Mouse (Mus musculus) right cerebral cortex, postnatal 4 days (tissue): ENCODE results near the gene Scarf1.

Source experiments
- DNase-seq: peaks from one replicate; pipeline ENCODE4 v3.0.0-alpha.2; 2022

The Scarf1 gene

DNA sequence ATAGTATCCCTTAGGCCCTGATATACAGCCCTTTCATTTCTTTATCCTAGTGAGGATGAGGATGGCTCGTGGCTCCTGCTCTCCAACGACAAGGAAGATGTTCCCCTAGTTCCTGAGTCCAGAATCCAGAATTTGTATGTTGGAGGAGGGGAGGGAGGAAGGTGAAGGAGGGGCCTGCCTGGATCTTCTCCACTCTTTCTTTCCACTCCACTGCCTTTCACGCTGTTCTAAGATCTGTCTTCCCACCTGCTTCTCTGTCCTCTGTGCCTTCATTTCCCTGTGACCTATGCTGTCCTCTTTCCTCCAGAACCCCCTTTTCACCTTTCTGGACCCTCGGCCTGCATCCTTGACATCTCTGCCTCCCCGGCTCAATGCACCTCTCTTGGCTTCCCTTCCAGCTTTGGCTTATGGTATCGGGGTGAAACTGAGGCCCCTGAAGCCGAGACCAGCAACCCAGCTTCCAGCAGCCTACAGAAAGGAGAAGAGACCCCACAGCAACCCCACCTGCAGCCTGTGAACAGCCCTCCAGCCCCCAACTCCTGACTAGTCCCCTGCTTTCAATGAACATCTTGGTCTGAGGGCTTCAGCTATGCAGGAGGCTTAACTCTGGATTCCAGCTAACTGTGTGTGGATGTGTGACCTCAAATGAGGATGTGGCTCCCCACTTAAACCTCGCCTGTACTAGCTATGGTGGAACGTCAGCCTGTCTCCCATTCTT is 880 bp upstream of the Scarf1 start:
- no peak for DNase-seq

DNA sequence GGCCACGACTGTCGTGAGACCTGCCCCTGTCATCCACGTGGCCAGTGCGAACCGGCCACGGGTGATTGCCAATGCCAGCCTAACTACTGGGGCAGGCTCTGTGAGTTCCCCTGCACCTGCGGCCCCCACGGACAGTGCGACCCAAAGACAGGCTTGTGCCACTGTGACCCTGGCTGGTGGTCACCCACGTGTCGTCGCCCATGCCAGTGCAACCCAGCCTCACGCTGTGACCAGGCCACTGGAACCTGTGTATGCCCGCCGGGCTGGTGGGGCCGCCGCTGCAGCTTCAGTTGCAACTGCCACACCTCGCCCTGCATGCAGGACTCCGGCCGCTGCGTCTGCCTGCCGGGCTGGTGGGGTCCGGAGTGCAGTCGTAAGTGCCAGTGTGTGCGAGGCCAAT is 1.8 kb downstream of the Scarf1 start:
- no peak for DNase-seq

DNA sequence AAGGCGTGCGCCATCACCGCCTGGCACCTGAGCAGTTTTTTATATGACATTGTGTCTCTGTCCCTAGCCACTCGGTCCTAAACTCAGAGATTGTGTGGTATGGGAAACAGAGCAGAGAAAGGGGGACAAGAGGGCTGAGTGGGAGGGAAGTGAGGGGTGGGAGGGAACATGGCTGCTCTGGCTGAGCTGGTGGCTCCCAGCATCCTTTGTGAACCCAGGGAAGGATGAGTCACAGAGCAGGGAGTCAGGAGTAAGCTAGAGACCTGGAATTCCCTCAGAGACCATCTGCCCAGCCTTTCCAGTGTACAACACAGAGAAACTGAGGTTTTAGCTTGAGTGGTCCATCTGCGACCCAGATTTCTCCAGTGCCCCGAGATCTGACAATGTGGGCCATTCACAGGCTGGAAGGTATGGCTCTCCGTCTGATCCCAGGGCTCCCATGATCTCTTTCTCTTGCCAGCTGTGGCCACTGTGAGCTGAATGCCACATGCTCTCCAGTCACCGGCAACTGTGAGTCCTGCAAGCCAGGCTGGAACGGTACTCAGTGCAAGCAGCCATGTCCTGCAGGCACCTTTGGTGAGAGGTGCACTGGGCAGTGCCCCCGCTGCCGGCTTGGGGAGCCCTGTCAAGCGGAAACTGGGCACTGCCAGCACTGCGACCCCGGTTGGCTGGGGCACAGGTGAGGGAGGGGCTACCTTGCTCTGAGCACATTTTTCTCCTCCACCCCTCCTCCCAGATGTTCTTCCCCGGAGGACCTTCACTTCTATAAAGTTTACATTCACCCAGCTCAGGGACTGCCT is 6.7 kb downstream of the Scarf1 start:
- DNase-seq, result no peak

GRCm38 (mm10) chr11:75521609-75522008 is 8.3 kb downstream of the Scarf1 start:
- no peak for DNase-seq

GRCm38 (mm10) chr11:75522793-75523192 is 9.5 kb downstream of the Scarf1 start:
- no peak for DNase-seq

- no peak for DNase-seq
Observed at GRCm38 (mm10) chr11:75525531-75526125, 12.3 kb downstream of the Scarf1 start.

GRCm38 (mm10) chr11:75526943-75527342 is 13.6 kb downstream of the Scarf1 start:
- no peak for DNase-seq

DNA sequence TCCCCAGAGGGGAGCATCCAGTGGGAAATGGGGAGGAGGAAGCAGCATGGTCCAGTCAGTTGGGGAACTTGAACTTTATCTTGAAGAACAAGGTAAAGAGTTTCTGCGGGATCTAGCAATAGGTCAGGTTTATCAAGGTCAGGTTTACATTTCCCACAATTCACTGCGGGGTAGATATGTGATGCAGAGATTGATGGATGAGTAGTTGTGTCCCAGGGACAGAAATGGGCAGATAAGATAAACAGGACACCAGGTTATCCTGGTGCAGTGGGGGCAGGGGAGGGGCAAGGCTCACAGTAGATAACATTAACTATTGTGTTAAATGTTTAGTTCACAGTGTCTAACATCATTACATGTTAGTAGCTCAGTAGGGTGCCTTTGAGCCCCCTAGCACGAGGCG is 16.4 kb downstream of the Scarf1 start:
- no peak for DNase-seq

GRCm38 (mm10) chr11:75530325-75530724 is 17.0 kb downstream of the Scarf1 start:
- peak; percentile 100 for DNase-seq

GRCm38 (mm10) chr11:75530845-75531373 is 17.6 kb downstream of the Scarf1 start:
- DNase-seq, result no peak

GRCm38 (mm10) chr11:75531469-75532242 is 18.3 kb downstream of the Scarf1 start, which contains the start of gene Slc43a2:
Gene Slc43a2 (plus strand): TSS chr11:75531694.
- DNase-seq, result peak; percentile 94

GRCm38 (mm10) chr11:75532340-75533277 is 19.3 kb downstream of the Scarf1 start:
- DNase-seq, result peak; percentile 58

GRCm38 (mm10) chr11:75533314-75534015 is 20.1 kb downstream of the Scarf1 start:
- no peak for DNase-seq

DNA sequence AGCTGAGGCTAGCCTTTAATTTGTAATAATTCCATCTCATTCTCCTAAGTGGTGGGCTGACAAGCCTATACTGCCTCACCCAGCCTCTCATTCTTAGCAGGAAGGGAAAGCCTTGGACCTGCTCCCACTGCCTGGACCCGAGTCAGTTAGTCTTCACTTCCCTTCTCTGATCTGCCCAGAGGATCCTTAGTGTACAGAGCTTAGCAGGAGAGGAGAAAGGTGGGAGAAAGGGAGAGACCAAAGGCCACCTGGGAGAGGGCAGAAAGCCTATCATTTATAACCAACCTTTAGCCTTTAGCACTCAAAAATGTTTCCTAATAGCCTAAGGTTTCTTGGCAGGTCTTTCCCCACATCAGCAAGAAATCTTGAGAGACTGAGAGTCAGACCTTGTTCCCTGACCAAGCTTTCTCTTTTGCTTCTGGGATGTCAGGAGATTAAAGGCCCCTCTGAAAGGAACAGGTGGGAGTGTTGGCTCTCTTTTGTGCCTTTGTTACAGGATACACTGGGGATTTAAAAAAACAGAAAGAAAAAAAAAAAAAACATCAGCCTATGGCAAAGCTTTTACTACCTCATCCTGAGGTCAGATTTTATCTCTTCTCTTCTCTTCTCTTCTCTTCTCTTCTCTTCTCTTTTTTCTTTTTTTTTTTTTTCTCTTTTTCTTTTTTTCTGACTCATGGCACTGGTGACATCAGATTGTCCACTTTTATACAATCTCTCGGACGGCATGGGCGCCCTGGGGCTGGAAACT is 21.1 kb downstream of the Scarf1 start:
- no peak for DNase-seq

- DNase-seq, result no peak
Observed at GRCm38 (mm10) chr11:75535106-75535795, 21.9 kb downstream of the Scarf1 start.

- no peak for DNase-seq
Observed at GRCm38 (mm10) chr11:75536255-75537024, 23.1 kb downstream of the Scarf1 start.

DNA sequence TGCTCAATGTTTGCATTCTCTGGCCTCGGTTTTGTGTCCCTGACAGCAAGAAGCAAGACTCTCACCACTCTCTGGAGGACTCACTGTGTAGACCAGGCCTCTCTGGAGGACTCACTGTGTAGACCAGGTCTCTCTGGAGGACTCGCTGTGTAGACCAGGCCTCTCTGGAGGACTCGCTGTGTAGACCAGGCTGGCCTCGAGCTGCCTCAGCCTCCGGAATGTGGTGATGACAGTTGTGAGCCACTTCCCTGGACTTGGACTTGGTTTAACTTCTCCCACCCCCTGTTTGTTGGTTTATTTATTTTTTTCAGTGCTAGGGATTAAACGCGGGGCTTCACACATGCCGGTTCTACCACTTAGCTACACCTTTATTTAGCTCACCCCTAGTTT is 23.7 kb downstream of the Scarf1 start:
- DNase-seq, result no peak

GRCm38 (mm10) chr11:75537491-75538183 is 24.3 kb downstream of the Scarf1 start:
- no peak for DNase-seq
